Mouse (Mus musculus) hindbrain, embryonic 12.5 days (tissue): ENCODE measurements around the gene Slfn9. TPM values are rescaled to one million over a fixed set of nuclear protein-coding genes. Genes with fewer than 3 reads are reported as not detected.
"Not testable (repeated sequence)": the region's sequence is repeated elsewhere in the genome, so short reads cannot be mapped to it uniquely, and the experiment has no call there.

Experiments used
- ATAC-seq: fragments of 200-750 bp; cut with Nextera tagmentation; 2 replicates; pipeline ENCODE4 v1.8.0; 2017; ENCODE audit warnings: moderate TSS enrichment; ENCODE audit not compliant: low FRiP score
- H3K27ac ChIP-seq: fragments of 300-500 bp; sonication (generic); 2 replicates; pipeline ENCODE4 v1.5.1; 2016; ENCODE audit warnings: mild to moderate bottlenecking
- H3K27me3 ChIP-seq: fragments of 300-500 bp; sonication (generic); 2 replicates; pipeline ENCODE4 v1.6.1; 2016; ENCODE audit warnings: mild to moderate bottlenecking
- H3K36me3 ChIP-seq: fragments of 300-500 bp; sonication (generic); 2 replicates; pipeline ENCODE4 v1.6.1; 2016; ENCODE audit warnings: mild to moderate bottlenecking
- H3K4me1 ChIP-seq: fragments of 300-500 bp; sonication (generic); 2 replicates; pipeline ENCODE4 v1.6.1; 2016
- H3K4me2 ChIP-seq: fragments of 300-500 bp; sonication (generic); replicated peaks from 2 replicates; pipeline ENCODE4 v1.6.1; 2016; ENCODE audit warnings: mild to moderate bottlenecking
- H3K4me3 ChIP-seq: fragments of 300-500 bp; sonication (generic); 2 replicates; pipeline ENCODE4 v1.5.1; 2016; ENCODE audit warnings: mild to moderate bottlenecking
- H3K9ac ChIP-seq: fragments of 300-500 bp; sonication (generic); 2 replicates; pipeline ENCODE4 v1.6.1; 2016; ENCODE audit warnings: mild to moderate bottlenecking, moderate library complexity
- H3K9me3 ChIP-seq: fragments of 300-500 bp; sonication (generic); replicated peaks from 2 replicates; pipeline ENCODE4 v1.6.1; 2016; ENCODE audit warnings: mild to moderate bottlenecking
- WGBS: fragments of 180-500 bp; shearing (Covaris S2); methylation state at CpG from one replicate; pipeline ENCODE4 v1.1.7; 2016; 5-methylcytosine and 5-hydroxymethylcytosine counted together
- polyA plus RNA-seq: library from polyadenylated mRNA; unstranded; fragments of >200 nt; fragmentation: Nextera tagmentation; extraction: Ambion mirVana; gene quantifications from 2 replicates; pipeline ENCODE4 v1.2.1, GENCODE M21; 2016

Slfn9 gene
- polyA plus RNA-seq, result 10.1 and 10.9 TPM in 2 replicates

DNA sequence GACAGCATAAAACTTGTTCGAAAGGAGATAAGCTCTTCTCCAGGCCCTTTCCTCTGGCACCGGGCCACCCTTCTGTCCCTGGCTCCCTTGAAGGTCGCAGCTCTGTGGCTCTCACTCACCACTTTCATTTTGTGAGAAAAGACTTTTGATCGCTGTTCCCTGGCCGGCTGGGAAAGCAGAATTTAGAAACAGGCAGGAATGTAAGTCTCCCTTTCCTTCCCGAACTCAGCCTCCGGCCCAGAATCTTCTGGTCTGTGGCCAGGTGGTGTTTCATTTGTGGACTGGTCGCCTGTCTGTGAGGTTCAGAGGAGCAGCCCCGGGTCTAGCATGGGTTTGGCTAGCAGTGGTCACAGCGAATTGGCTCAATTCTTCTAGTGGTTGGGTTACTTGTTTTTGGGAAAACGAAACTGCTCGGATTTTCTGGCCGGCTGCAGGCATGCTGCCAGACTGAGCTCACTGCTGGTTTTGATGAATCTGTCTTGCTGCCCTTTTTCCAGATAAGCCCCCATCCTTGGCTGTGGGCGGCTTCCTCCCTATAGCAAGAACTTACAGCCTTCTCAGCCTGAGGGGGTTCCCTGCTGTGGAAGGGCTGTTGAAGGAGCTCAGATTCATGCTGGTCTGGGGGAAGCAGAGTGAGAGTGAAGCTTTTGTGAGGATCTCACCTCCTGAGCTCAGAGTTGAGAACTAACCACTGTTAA is at the start of gene Slfn9:
Gene Slfn9 (minus strand): TSS at position 362 of the 698 bp plus-strand sequence.
- no peak for ATAC-seq
- 8% methylated on average over 14 of the region's 14 CpGs for WGBS
- H3K4me2 ChIP-seq, result peak within 1 kb of the TSS; percentile 52
- H3K9me3 ChIP-seq, result no peaks in the 10 kb centered on the region
- peak within 1 kb of the TSS; percentile 33 for H3K4me3 ChIP-seq
- peaks cover 11% of the 10 kb centered on the region for H3K4me1 ChIP-seq
- peak within 1 kb of the TSS; percentile 42 for H3K9ac ChIP-seq
- H3K27me3 ChIP-seq, result 0 out of 2 replicates have a peak, but pooled peaks cover 9% of the 10 kb centered on the region
- no peak within 1 kb of the TSS for H3K27ac ChIP-seq
- no peaks in the 10 kb centered on the region for H3K36me3 ChIP-seq

- no peaks in the 10 kb centered on the region for H3K4me1 ChIP-seq
- ATAC-seq, result no peak
- H3K27me3 ChIP-seq, result peaks cover 19% of the 10 kb centered on the region
- H3K4me3 ChIP-seq, result no peak overlapping the region
- no peak overlapping the region for H3K9ac ChIP-seq
- H3K9me3 ChIP-seq, result no peaks in the 10 kb centered on the region
- H3K27ac ChIP-seq, result no peak overlapping the region
- no peaks in the 10 kb centered on the region for H3K36me3 ChIP-seq
- no peak overlapping the region for H3K4me2 ChIP-seq
These were observed 49.4 kb upstream of the Slfn9 start for GRCm38 (mm10) chr11:83041000-83041399.

- no peaks in the 10 kb centered on the region for H3K9me3 ChIP-seq
- no peaks in the 10 kb centered on the region for H3K4me1 ChIP-seq
- WGBS, result 23% methylated on average over 1 of the region's 1 CpGs
- no peaks in the 10 kb centered on the region for H3K36me3 ChIP-seq
- H3K4me2 ChIP-seq, result no peak overlapping the region
- no peak overlapping the region for H3K4me3 ChIP-seq
- no peak overlapping the region for H3K9ac ChIP-seq
- ATAC-seq, result no peak
- no peak overlapping the region for H3K27ac ChIP-seq
- peaks cover 19% of the 10 kb centered on the region for H3K27me3 ChIP-seq
These were observed 48.7 kb upstream of the Slfn9 start for GRCm38 (mm10) chr11:83040325-83040724.

DNA sequence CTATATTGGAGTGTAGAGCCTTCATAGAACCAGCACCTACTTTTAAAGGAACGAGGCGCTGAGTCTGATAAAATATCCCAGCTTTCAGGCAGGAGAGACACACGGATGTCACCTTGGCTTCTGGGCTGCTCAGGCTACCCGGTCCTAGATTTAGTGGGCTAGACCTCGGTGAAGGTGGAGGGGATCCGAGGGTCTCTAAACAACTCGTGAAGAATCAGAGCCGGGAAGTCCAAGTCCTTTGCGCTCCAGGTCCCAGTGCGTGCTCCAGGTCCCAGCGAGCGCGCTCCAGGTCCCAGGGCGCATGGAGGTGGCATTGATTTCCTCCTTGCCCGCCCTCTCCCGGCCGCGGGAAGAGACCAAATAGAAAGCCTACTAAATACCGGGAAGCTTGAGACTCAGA is 48.2 kb upstream of the Slfn9 start:
- Histone ChIP-seq H3K4me3 (peak overlapping the region; percentile 12; the same call in 1 of the 2 replicates), H3K4me2 (peak overlapping the region; percentile 15; the same call in 1 of the 2 replicates)

DNA sequence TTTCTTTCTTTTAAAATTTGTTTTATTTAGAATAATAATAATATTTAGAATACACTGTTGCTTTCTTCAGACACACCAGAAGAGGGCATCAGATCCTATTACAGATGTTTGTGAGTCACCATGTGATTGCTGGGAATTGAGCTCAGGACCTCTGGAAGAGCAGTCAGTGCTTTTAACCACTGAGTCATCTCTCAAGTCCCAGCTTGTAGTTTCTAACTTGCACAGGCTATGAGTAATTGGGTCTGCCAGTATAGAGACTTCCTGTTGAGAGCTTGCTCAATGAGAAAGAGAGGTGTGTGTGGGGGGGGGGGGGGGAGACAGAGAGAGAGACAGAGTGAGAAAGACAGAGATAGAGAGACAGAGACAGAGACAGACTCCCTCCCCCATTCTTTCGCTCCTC is 47.5 kb upstream of the Slfn9 start:
- no peak for ATAC-seq
- H3K27ac ChIP-seq, result no peak overlapping the region
- 67% methylated on average over 1 of the region's 1 CpGs for WGBS

More for the DNA sequence above, 48.2 kb upstream of the Slfn9 start:
- WGBS, result 17% methylated on average over 19 of the region's 19 CpGs
- Histone ChIP-seq H3K36me3 (no peaks in the 10 kb centered on the region), H3K4me1 (no peaks in the 10 kb centered on the region), H3K27me3 (peaks cover 19% of the 10 kb centered on the region), H3K27ac (no peak overlapping the region), H3K9me3 (no peaks in the 10 kb centered on the region), H3K9ac (no peak overlapping the region)
- ATAC-seq, result no peak

GRCm38 (mm10) chr11:83038686-83039085 is 47.1 kb upstream of the Slfn9 start:
- H3K36me3 ChIP-seq, H3K9me3 ChIP-seq, H3K4me1 ChIP-seq, ATAC-seq, H3K9ac ChIP-seq, H3K4me3 ChIP-seq, H3K4me2 ChIP-seq, H3K27ac ChIP-seq: not testable (repeated sequence)
- peaks cover 13% of the 10 kb centered on the region for H3K27me3 ChIP-seq
- 89% methylated on average over 3 of the region's 3 CpGs for WGBS

More for the DNA sequence above, 47.5 kb upstream of the Slfn9 start:
- no peaks in the 10 kb centered on the region for H3K9me3 ChIP-seq
- H3K27me3 ChIP-seq, result peaks cover 16% of the 10 kb centered on the region
- H3K36me3 ChIP-seq, result no peaks in the 10 kb centered on the region
- H3K4me3 ChIP-seq, result no peak overlapping the region
- no peaks in the 10 kb centered on the region for H3K4me1 ChIP-seq
- H3K4me2 ChIP-seq, result no peak overlapping the region
- H3K9ac ChIP-seq, result no peak overlapping the region

DNA sequence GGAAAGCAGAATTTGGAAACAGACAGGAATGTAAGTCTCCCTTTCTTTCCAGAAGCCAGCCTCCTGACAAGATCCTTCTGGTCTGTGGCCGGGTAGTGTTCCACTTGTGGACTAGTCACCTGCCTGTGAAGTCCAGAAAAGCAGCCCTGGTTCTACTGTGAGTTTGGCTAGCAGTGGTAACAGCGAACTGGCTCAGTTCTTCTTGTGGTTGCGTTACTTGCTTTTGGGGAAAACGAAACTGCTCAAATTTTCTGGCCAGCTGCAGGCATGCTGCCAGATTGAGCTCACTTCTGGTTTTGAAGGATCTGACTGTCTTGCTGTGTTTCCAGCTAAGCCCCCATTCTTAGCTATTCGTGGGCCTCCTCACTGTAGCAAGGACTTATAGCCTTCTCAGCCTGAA is 29.0 kb upstream of the Slfn9 start, which contains the start of gene Slfn8:
Gene Slfn8 (minus strand): TSS at position 190 of the 400 bp plus-strand sequence.
- no peak within 1 kb of the TSS for H3K27ac ChIP-seq
- no peaks in the 10 kb centered on the region for H3K27me3 ChIP-seq
- no peak within 1 kb of the TSS for H3K4me2 ChIP-seq
- H3K4me1 ChIP-seq, result no peaks in the 10 kb centered on the region
- H3K9ac ChIP-seq, result no peak within 1 kb of the TSS
- H3K4me3 ChIP-seq, result no peak within 1 kb of the TSS
- no peaks in the 10 kb centered on the region for H3K9me3 ChIP-seq
- 82% methylated on average over 5 of the region's 5 CpGs for WGBS
- H3K36me3 ChIP-seq, result no peaks in the 10 kb centered on the region
- no peak for ATAC-seq

GRCm38 (mm10) chr11:83019561-83020519 is 28.2 kb upstream of the Slfn9 start:
- H3K9me3 ChIP-seq, H3K4me1 ChIP-seq, H3K4me3 ChIP-seq, H3K9ac ChIP-seq, H3K27ac ChIP-seq, H3K27me3 ChIP-seq, H3K4me2 ChIP-seq, H3K36me3 ChIP-seq, ATAC-seq: not testable (repeated sequence)
- 83% methylated on average over 18 of the region's 18 CpGs for whole genome bisulfite sequencing

DNA sequence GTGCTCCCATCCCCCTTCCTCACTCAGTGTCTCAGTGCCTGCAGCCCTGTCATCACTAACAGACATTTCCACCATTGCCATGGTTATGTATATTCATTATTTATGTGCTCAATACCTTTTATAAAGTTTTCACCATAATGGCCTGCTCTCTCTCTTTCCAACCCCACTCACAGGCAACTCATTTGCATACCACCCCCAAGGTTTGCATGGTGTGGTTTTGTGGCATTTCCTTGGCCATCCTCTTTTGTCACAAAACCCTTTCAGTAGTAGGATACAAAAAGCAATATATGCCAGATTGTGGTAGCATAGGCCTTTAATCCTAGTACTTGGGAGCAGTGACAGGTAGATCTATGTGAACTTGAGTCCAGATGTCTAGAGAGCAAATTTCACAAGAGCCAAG is 24.5 kb upstream of the Slfn9 start:
- no peaks in the 10 kb centered on the region for H3K27me3 ChIP-seq
- no peak for ATAC-seq

DNA sequence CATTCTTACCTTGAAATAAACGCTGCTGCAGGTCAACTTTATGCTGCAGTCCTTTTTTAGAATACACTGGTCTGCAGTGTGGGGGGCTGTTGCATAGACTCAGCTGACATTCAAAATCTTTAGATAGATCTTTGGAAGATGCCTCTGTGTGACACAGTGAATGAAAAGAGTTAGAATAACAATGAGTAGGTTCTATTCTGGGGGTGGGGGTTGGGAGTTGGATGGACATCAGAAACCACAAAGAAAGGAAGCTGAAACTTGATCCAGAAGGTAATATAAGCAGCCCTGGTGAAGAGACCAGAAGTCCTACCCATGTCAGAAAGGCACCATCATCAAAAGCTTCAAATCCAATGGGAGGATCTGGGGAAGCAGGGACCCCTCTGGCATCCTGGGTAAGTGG is 21.7 kb upstream of the Slfn9 start:
- WGBS, result 74% methylated on average over 1 of the region's 1 CpGs

More for the DNA sequence above, 24.5 kb upstream of the Slfn9 start:
- Histone ChIP-seq H3K4me3 (no peak overlapping the region), H3K27ac (no peak overlapping the region), H3K4me1 (no peaks in the 10 kb centered on the region), H3K4me2 (no peak overlapping the region), H3K9ac (no peak overlapping the region), H3K36me3 (no peaks in the 10 kb centered on the region), H3K9me3 (no peaks in the 10 kb centered on the region)

DNA sequence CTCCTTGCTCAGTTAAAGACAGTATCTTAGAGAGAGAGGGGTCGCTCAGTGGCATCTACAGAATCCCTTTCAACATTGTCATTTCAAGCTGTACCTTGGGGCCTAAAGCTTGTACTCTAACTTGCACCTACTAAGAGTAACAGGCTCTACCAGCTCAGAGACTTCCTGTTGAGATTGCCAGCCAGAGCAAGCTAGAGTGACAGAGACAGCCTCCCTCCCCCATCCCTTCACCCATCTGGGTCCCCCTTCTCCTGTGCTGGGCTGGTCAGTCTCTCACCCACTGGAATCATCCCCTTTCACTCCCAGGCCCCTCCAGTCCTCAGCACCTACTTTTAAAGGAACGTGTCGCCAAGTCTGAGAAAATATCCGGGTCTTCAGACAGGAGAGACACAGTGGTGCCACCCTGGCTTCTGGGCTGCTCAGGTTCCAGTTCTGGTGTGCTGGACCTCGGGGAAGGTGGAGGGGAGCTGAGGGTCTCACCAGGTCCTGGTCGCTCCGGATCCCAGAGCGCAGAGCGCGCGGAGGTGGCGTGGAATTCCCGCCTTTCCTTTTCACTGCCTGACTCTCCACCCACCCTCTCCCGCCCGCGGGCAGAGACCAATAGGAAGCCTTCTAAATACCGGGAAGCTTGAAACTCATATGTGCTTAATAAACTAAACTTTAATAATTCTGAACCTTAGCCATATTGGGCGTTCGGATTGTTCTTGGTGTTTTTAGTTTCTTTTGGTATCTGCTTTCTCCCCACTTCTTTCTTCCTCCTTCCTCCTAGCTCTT is 831 bp downstream of the Slfn9 start:
- not testable (repeated sequence) for ATAC-seq, H3K9me3 ChIP-seq, H3K27ac ChIP-seq, H3K36me3 ChIP-seq, H3K27me3 ChIP-seq
- 14% methylated on average over 19 of the region's 19 CpGs for WGBS
- Histone ChIP-seq H3K4me1 (peaks cover 11% of the 10 kb centered on the region), H3K9ac (0 out of 2 replicates have a peak overlapping the region, but pooled peaks have one; percentile 42), H3K4me2 (peak overlapping the region; percentile 52), H3K4me3 (peak overlapping the region; percentile 33)

More for the DNA sequence above, 21.7 kb upstream of the Slfn9 start:
- H3K36me3 ChIP-seq, result no peaks in the 10 kb centered on the region
- H3K9ac ChIP-seq, result no peak overlapping the region
- no peaks in the 10 kb centered on the region for H3K4me1 ChIP-seq
- H3K27me3 ChIP-seq, result no peaks in the 10 kb centered on the region
- no peak for ATAC-seq
- no peak overlapping the region for H3K27ac ChIP-seq
- H3K9me3 ChIP-seq, result no peaks in the 10 kb centered on the region
- H3K4me3 ChIP-seq, result no peak overlapping the region
- no peak overlapping the region for H3K4me2 ChIP-seq

DNA sequence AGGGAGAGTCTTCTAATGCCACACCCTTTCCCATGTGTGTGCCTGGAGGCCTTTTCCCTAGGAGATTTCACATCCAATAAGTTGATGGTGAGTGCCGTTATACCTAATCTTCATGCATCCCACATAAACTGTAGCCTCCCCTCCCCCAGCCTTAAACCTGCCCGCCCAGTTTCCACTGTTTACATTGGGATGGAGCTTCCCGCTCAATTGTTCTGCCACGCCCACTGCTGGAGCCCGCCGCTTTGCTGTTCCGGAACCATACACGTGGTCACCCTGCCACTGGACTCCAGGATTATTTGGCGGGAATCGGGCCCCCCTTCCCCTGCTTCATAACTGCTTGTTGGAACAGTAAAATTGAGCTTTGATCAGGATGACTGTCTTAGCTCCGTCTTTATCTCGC is 2.3 kb downstream of the Slfn9 start:
- no peak for ATAC-seq
- Histone ChIP-seq H3K4me3 (no peak overlapping the region), H3K27me3 (0 out of 2 replicates have a peak, but pooled peaks cover 9% of the 10 kb centered on the region), H3K36me3 (no peaks in the 10 kb centered on the region), H3K27ac (no peak overlapping the region), H3K9me3 (no peaks in the 10 kb centered on the region), H3K4me1 (peaks cover 11% of the 10 kb centered on the region), H3K4me2 (peak overlapping the region; percentile 19; the same call in 1 of the 2 replicates), H3K9ac (no peak overlapping the region)
- 35% methylated on average over 12 of the region's 12 CpGs for WGBS
